In genomic region chrX:68546561-68546960, GRCm38 (mm10) we compare ENCODE assay signal across 20 mouse cellular contexts.
DNase-seq lines count a peak whose midpoint lies in the region; ATAC-seq and TF ChIP-seq lines count a peak whose summit lies in the region.
"Had no signal": no experiment of that assay in that cellular context is flagged by ENCODE, and none has a peak within 500 bp of the region (broad histone marks: within the 10 kb centered on the region; RNA-seq: fewer than 3 reads in every experiment).

No protein-coding gene starts in this region.

- TF ChIP-seq POLR2A in myocyte (IDR thresholded peaks at IDR 0.05; ENCODE audit: insufficient read length, low read depth) = no peak

- H3K4me2 ChIP-seq in midbrain, postnatal 0 days (ENCODE audit: low read depth, low read length, poor library complexity, severe bottlenecking) = no peak overlapping the region
- H3K4me2 ChIP-seq in midbrain, embryonic 11.5 days = no peak overlapping the region
- no peak overlapping the region for H3K4me2 ChIP-seq in myocyte (ENCODE audit: low read depth)
- H3K4me2 ChIP-seq: heart, embryonic 15.5 days had no signal

- H3K27ac ChIP-seq in layer of hippocampus, adult 2 months = no peak overlapping the region
- no peak overlapping the region for H3K27ac ChIP-seq in midbrain, postnatal 0 days (ENCODE audit: low read depth, low read length)
- no peak overlapping the region for H3K27ac ChIP-seq in midbrain, embryonic 11.5 days (ENCODE audit: low read depth, low read length)
- H3K27ac ChIP-seq: heart, embryonic 15.5 days had no signal

- no peak for ATAC-seq in midbrain, postnatal 0 days (ENCODE audit: low FRiP score)
- no peak for ATAC-seq in midbrain, embryonic 11.5 days (ENCODE audit: low FRiP score)
- ATAC-seq: activated CD4-positive, CD25-positive, alpha-beta regulatory T cell, adult 4 months; CD4-positive, CD25-positive, alpha-beta regulatory T cell, adult 4 months; hindbrain, embryonic 16.5 days; intestine, embryonic 16.5 days; midbrain, embryonic 16.5 days had no signal

- H3K4me3 ChIP-seq in layer of hippocampus, adult 2 months = no peak overlapping the region
- no peak overlapping the region for H3K4me3 ChIP-seq in midbrain, postnatal 0 days (ENCODE audit: low read depth, low read length)
- no peak overlapping the region for H3K4me3 ChIP-seq in midbrain, embryonic 11.5 days (ENCODE audit: low read depth, low read length)
- H3K4me3 ChIP-seq in myocyte = no peak overlapping the region
- H3K4me3 ChIP-seq: heart, embryonic 15.5 days had no signal

- 69% methylated on average over 2 of the region's 2 CpGs for WGBS in midbrain, postnatal 0 days
- 68% methylated on average over 2 of the region's 2 CpGs for WGBS in midbrain, embryonic 11.5 days

- H3K79me2 ChIP-seq in myocyte (ENCODE audit: control insufficient read depth, insufficient read depth) = no peaks in the 10 kb centered on the region

- no peaks in the 10 kb centered on the region for H3K4me1 ChIP-seq in midbrain, postnatal 0 days (ENCODE audit: insufficient read depth, low read length)
- no peaks in the 10 kb centered on the region for H3K4me1 ChIP-seq in midbrain, embryonic 11.5 days (ENCODE audit: control insufficient read depth, insufficient read depth, low read length)
- H3K4me1 ChIP-seq: heart, embryonic 15.5 days had no signal

- H3K36me3 ChIP-seq in midbrain, postnatal 0 days (ENCODE audit: insufficient read depth, low read length) = no peaks in the 10 kb centered on the region
- H3K36me3 ChIP-seq in midbrain, embryonic 11.5 days (ENCODE audit: control insufficient read depth, insufficient read depth, low read length) = no peaks in the 10 kb centered on the region
- peaks cover 9% of the 10 kb centered on the region for H3K36me3 ChIP-seq in myocyte (ENCODE audit: control insufficient read depth, insufficient read depth)
- H3K36me3 ChIP-seq: heart, embryonic 15.5 days had no signal

- no peak overlapping the region for H3K9ac ChIP-seq in midbrain, postnatal 0 days (replicated peaks; ENCODE audit: low read length, poor library complexity, severe bottlenecking)
- no peak overlapping the region for H3K9ac ChIP-seq in midbrain, embryonic 11.5 days (ENCODE audit: low read length)
- H3K9ac ChIP-seq: heart, embryonic 15.5 days had no signal

- peak; percentile 31 for TF ChIP-seq CTCF in layer of hippocampus, adult 2 months (conservative IDR thresholded peaks at IDR 0.05)
- 0 out of 2 replicates have a peak, but pooled peaks have one; percentile 9 for TF ChIP-seq CTCF in midbrain, postnatal 0 days (IDR thresholded peaks at IDR 0.05)

- H3K9me3 ChIP-seq in midbrain, postnatal 0 days (ENCODE audit: low read length) = no peaks in the 10 kb centered on the region
- H3K9me3 ChIP-seq in midbrain, embryonic 11.5 days (ENCODE audit: control insufficient read depth, low read length) = no peaks in the 10 kb centered on the region
- H3K9me3 ChIP-seq: heart, embryonic 15.5 days had no signal

- H3ac ChIP-seq in myocyte (ENCODE audit: control insufficient read depth, insufficient read length) = no peak overlapping the region

- peak in 1 of 2 experiments; percentile 16 for DNase-seq in layer of hippocampus, adult 2 months (ENCODE audit: low spot score in 2 of 2)
- DNase-seq in layer of hippocampus, adult 9-10 months (ENCODE audit: low spot score) = no peak
- DNase-seq in midbrain, postnatal 0 days (ENCODE audit: low spot score) = peak; percentile 2
- no peak for DNase-seq in midbrain, embryonic 11.5 days (ENCODE audit: low spot score, missing footprints)
- DNase-seq in NIH3T3 (ENCODE audit: low read depth) = peak; percentile 78
- no peak for DNase-seq in cerebellum, adult 11-12 months
- DNase-seq: adrenal gland, postnatal 14 days; cerebellum, adult 11 months; cerebellum, postnatal 14 days; embryo, embryonic 11 days; gastrocnemius, postnatal 36 days; liver; spleen, adult 18-20 months had no signal

- H3K27me3 ChIP-seq in midbrain, postnatal 0 days (ENCODE audit: insufficient read depth, low read length) = no peaks in the 10 kb centered on the region
- H3K27me3 ChIP-seq in midbrain, embryonic 11.5 days (ENCODE audit: control insufficient read depth, insufficient read depth, low read length) = no peaks in the 10 kb centered on the region
- H3K27me3 ChIP-seq in myocyte (ENCODE audit: control insufficient read depth, insufficient read depth, insufficient read length) = no peaks in the 10 kb centered on the region
- H3K27me3 ChIP-seq: heart, embryonic 15.5 days had no signal

TF ChIP-seq in myocyte, 11 proteins besides CTCF, POLR2A, EP300 and RAD21:
- TF ChIP-seq TCF12 (IDR thresholded peaks at IDR 0.05; ENCODE audit: insufficient read depth, poor library complexity, severe bottlenecking) (no peak), CEBPB (IDR thresholded peaks at IDR 0.05; ENCODE audit: insufficient read depth, poor library complexity, severe bottlenecking) (peak; percentile 67), REST (IDR thresholded peaks at IDR 0.05; ENCODE audit: insufficient read depth, insufficient read length) (no peak)
TF ChIP-seq in myocyte: peak in this region for 1.

Comparison
In these comparisons a context has a peak if more than half of its experiments do, and no peak if none do; other contexts are left out.
1. DNase-seq: peak in midbrain, postnatal 0 days (single experiment) and NIH3T3 (single experiment); none in layer of hippocampus, adult 9-10 months (single experiment), midbrain, embryonic 11.5 days (single experiment) and cerebellum, adult 11-12 months (single experiment).